ENCODE assay signal across 38 mouse cellular contexts in the genomic region with DNA sequence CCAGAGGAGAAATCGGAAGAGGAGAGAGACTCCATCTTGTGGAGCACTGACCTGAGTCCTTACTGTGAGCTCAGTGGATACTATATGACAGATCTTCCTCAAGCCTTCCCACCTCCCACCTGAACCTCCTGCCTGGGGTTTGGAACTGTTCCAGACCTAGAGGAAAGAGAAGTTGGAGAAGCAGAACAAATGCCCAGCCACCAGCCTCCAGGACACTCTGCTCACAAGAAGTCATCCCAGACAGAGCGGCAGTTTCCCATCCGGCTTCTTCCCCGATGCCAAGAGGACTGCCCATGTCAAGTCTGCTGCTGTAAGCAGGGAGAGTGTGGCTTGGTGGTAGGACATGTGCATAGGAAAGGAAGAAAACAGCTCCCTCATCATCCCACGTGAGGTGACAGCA. TPM values are rescaled to one million over a fixed set of nuclear protein-coding genes. Genes with fewer than 3 reads are reported as not detected.
"Had no signal": no experiment of that assay in that cellular context is flagged by ENCODE, and none has a peak within 500 bp of the region (broad histone marks: within the 10 kb centered on the region; RNA-seq: fewer than 3 reads in every experiment).

No protein-coding gene starts in this region.

- H3K36me3 ChIP-seq: embryonic facial prominence, embryonic 10.5 days; embryonic facial prominence, embryonic 12.5 days; embryonic facial prominence, embryonic 13.5 days; embryonic facial prominence, embryonic 15.5 days; forebrain, embryonic 10.5 days; forebrain, embryonic 12.5 days; forebrain, embryonic 15.5 days; heart, embryonic 10.5 days had no signal

- H3K27me3 ChIP-seq: embryonic facial prominence, embryonic 12.5 days; embryonic facial prominence, embryonic 13.5 days; forebrain, embryonic 12.5 days; forebrain, embryonic 13.5 days; forebrain, embryonic 15.5 days had no signal

- DNase-seq: cerebellum, adult 18-20 months; cerebellum, adult 8-10 months; cerebellum, adult 9-10 months; cerebellum, postnatal 25 days; embryo, embryonic 11 days; forebrain, postnatal 0 days; gastrocnemius, adult 2 months; gastrocnemius, postnatal 10 days; gastrocnemius, postnatal 14 days; gastrocnemius, postnatal 25 days; gastrocnemius, postnatal 36 days; heart, adult 2 months had no signal

- H3K9me3 ChIP-seq: embryonic facial prominence, embryonic 10.5 days; embryonic facial prominence, embryonic 12.5 days; embryonic facial prominence, embryonic 13.5 days; embryonic facial prominence, embryonic 15.5 days; forebrain, embryonic 10.5 days; forebrain, embryonic 12.5 days; forebrain, embryonic 13.5 days; forebrain, embryonic 15.5 days; heart, embryonic 10.5 days had no signal

- ATAC-seq: forebrain, embryonic 13.5 days; forebrain, embryonic 14.5 days; forebrain, embryonic 15.5 days; forebrain, embryonic 16.5 days; forebrain, postnatal 0 days had no signal

- H3K4me1 ChIP-seq: embryonic facial prominence, embryonic 10.5 days; embryonic facial prominence, embryonic 12.5 days; embryonic facial prominence, embryonic 13.5 days; embryonic facial prominence, embryonic 15.5 days; forebrain, embryonic 10.5 days; forebrain, embryonic 12.5 days; forebrain, embryonic 13.5 days; forebrain, embryonic 15.5 days; heart, embryonic 10.5 days had no signal

- H3K4me3 ChIP-seq: embryonic facial prominence, embryonic 10.5 days; embryonic facial prominence, embryonic 12.5 days; embryonic facial prominence, embryonic 13.5 days; embryonic facial prominence, embryonic 15.5 days; erythroblast, embryonic 14.5 days; forebrain, embryonic 10.5 days; forebrain, embryonic 12.5 days; forebrain, embryonic 13.5 days; forebrain, embryonic 15.5 days; gastrocnemius, adult 2 months; heart, adult 2 months; heart, embryonic 10.5 days had no signal

RNA-seq across cellular contexts. Expression of a gene that starts 6.2 kb away (rescaled TPM):
- total RNA-seq: common myeloid progenitor, adult 5-6 weeks; forebrain, postnatal 0 days; gastrocnemius, adult 18-20 months; gastrocnemius, adult 2 months; gastrocnemius, adult 8-10 months; gastrocnemius, postnatal 14 days; gastrocnemius, postnatal 25 days; gastrocnemius, postnatal 36 days; gastrocnemius, postnatal 4 days; granulocyte monocyte progenitor cell, adult 5-6 weeks; heart, adult 2 months; heart, adult 8-10 months had no signal
- polyA plus RNA-seq: cortical plate, adult 2 months; embryonic facial prominence, embryonic 12.5 days; embryonic facial prominence, embryonic 13.5 days; embryonic facial prominence, embryonic 14.5 days; embryonic facial prominence, embryonic 15.5 days; erythroblast, embryonic 14.5 days; forebrain, embryonic 10.5 days; forebrain, embryonic 12.5 days; forebrain, embryonic 13.5 days; forebrain, embryonic 14.5 days; forebrain, embryonic 15.5 days; forebrain, embryonic 16.5 days; forebrain, postnatal 0 days; frontal cortex, adult 2 months; heart, embryonic 10.5 days had no signal

RNA-seq across cellular contexts. Expression of a gene that starts 6.6 kb away (rescaled TPM):
- total RNA-seq: common myeloid progenitor, adult 5-6 weeks; forebrain, postnatal 0 days; gastrocnemius, adult 18-20 months; gastrocnemius, adult 2 months; gastrocnemius, adult 8-10 months; gastrocnemius, postnatal 10 days; gastrocnemius, postnatal 14 days; gastrocnemius, postnatal 25 days; gastrocnemius, postnatal 36 days; gastrocnemius, postnatal 4 days; granulocyte monocyte progenitor cell, adult 5-6 weeks; heart, adult 18-20 months; heart, adult 2 months; heart, adult 8-10 months had no signal
- polyA plus RNA-seq: cerebellum, adult 2 months; cortical plate, adult 2 months; embryonic facial prominence, embryonic 10.5 days; embryonic facial prominence, embryonic 11.5 days; embryonic facial prominence, embryonic 12.5 days; embryonic facial prominence, embryonic 13.5 days; embryonic facial prominence, embryonic 14.5 days; embryonic facial prominence, embryonic 15.5 days; erythroblast, embryonic 14.5 days; forebrain, embryonic 10.5 days; forebrain, embryonic 11.5 days; forebrain, embryonic 12.5 days; forebrain, embryonic 13.5 days; forebrain, embryonic 14.5 days; forebrain, embryonic 15.5 days; forebrain, embryonic 16.5 days; forebrain, postnatal 0 days; frontal cortex, adult 2 months; gonadal fat pad, adult 2 months; heart, adult 2 months; heart, embryonic 10.5 days had no signal

RNA-seq across cellular contexts. Expression of a gene that starts 15.9 kb away (rescaled TPM):
- total RNA-seq: common myeloid progenitor, adult 5-6 weeks; forebrain, postnatal 0 days; gastrocnemius, adult 18-20 months; gastrocnemius, adult 2 months; gastrocnemius, adult 8-10 months; gastrocnemius, postnatal 10 days; gastrocnemius, postnatal 14 days; gastrocnemius, postnatal 25 days; gastrocnemius, postnatal 36 days; gastrocnemius, postnatal 4 days; granulocyte monocyte progenitor cell, adult 5-6 weeks; heart, adult 18-20 months; heart, adult 2 months; heart, adult 8-10 months had no signal
- polyA plus RNA-seq: embryonic facial prominence, embryonic 10.5 days; embryonic facial prominence, embryonic 11.5 days; embryonic facial prominence, embryonic 13.5 days; embryonic facial prominence, embryonic 14.5 days; erythroblast, embryonic 14.5 days; forebrain, embryonic 10.5 days; forebrain, embryonic 11.5 days; forebrain, embryonic 12.5 days; forebrain, embryonic 13.5 days; forebrain, embryonic 14.5 days; forebrain, embryonic 15.5 days; forebrain, embryonic 16.5 days; forebrain, postnatal 0 days; frontal cortex, adult 2 months; gonadal fat pad, adult 2 months; heart, adult 2 months; heart, embryonic 10.5 days had no signal

RNA-seq across cellular contexts. Expression of a gene that starts 23.9 kb away (rescaled TPM):
- total RNA-seq: common myeloid progenitor, adult 5-6 weeks; forebrain, postnatal 0 days; gastrocnemius, adult 18-20 months; gastrocnemius, adult 2 months; gastrocnemius, adult 8-10 months; gastrocnemius, postnatal 10 days; gastrocnemius, postnatal 14 days; gastrocnemius, postnatal 25 days; gastrocnemius, postnatal 36 days; gastrocnemius, postnatal 4 days; granulocyte monocyte progenitor cell, adult 5-6 weeks; heart, adult 18-20 months; heart, adult 2 months; heart, adult 8-10 months had no signal
- polyA plus RNA-seq: cerebellum, adult 2 months; cortical plate, adult 2 months; embryonic facial prominence, embryonic 10.5 days; embryonic facial prominence, embryonic 11.5 days; embryonic facial prominence, embryonic 13.5 days; embryonic facial prominence, embryonic 15.5 days; forebrain, embryonic 10.5 days; forebrain, embryonic 11.5 days; forebrain, embryonic 13.5 days; forebrain, embryonic 14.5 days; forebrain, embryonic 15.5 days; forebrain, embryonic 16.5 days; forebrain, postnatal 0 days; gonadal fat pad, adult 2 months; heart, adult 2 months; heart, embryonic 10.5 days had no signal

RNA-seq across cellular contexts. Expression of a gene that starts 45.3 kb away (rescaled TPM):
- total RNA-seq: common myeloid progenitor, adult 5-6 weeks; forebrain, postnatal 0 days; gastrocnemius, adult 18-20 months; gastrocnemius, adult 2 months; gastrocnemius, adult 8-10 months; gastrocnemius, postnatal 10 days; gastrocnemius, postnatal 14 days; gastrocnemius, postnatal 25 days; gastrocnemius, postnatal 36 days; gastrocnemius, postnatal 4 days; granulocyte monocyte progenitor cell, adult 5-6 weeks; heart, adult 18-20 months; heart, adult 2 months; heart, adult 8-10 months had no signal
- polyA plus RNA-seq: cerebellum, adult 2 months; cortical plate, adult 2 months; embryonic facial prominence, embryonic 10.5 days; embryonic facial prominence, embryonic 11.5 days; embryonic facial prominence, embryonic 12.5 days; embryonic facial prominence, embryonic 13.5 days; embryonic facial prominence, embryonic 14.5 days; erythroblast, embryonic 14.5 days; forebrain, embryonic 10.5 days; forebrain, embryonic 11.5 days; forebrain, embryonic 12.5 days; forebrain, embryonic 13.5 days; forebrain, embryonic 14.5 days; forebrain, embryonic 15.5 days; forebrain, embryonic 16.5 days; forebrain, postnatal 0 days; frontal cortex, adult 2 months; gonadal fat pad, adult 2 months; heart, adult 2 months; heart, embryonic 10.5 days had no signal
